Mouse (Mus musculus) limb, embryonic 14.5 days (tissue): ENCODE measurements around the gene Gm8104. TPM values are rescaled to one million over a fixed set of nuclear protein-coding genes. Genes with fewer than 3 reads are reported as not detected.
"Not testable (repeated sequence)": the region's sequence is repeated elsewhere in the genome, so short reads cannot be mapped to it uniquely, and the experiment has no call there.

Experiments
- ATAC-seq: fragments of 200-750 bp; cut with Nextera tagmentation; 2 replicates; pipeline ENCODE4 v1.8.0; 2017; ENCODE audit warnings: low read depth, moderate number of reproducible peaks, moderate TSS enrichment; ENCODE audit not compliant: low FRiP score
- DNase-seq: peaks from one replicate; pipeline ENCODE4 v3.0.0-alpha.2; 2015; ENCODE audit warnings: low spot score
- H3K27ac ChIP-seq: fragments of 300-500 bp; sonication (generic); replicated peaks from 2 replicates; pipeline ENCODE4 v1.5.1; 2014; ENCODE audit warnings: low read depth, mild to moderate bottlenecking, low read length, moderate library complexity, mixed read lengths
- H3K27me3 ChIP-seq: fragments of 300-500 bp; sonication (generic); 2 replicates; pipeline ENCODE4 v1.6.1; 2014; ENCODE audit warnings: low read length, mixed read lengths; ENCODE audit not compliant: control insufficient read depth, insufficient read depth
- H3K36me3 ChIP-seq: fragments of 300-500 bp; sonication (generic); 2 replicates; pipeline ENCODE4 v1.6.1; 2014; ENCODE audit warnings: mild to moderate bottlenecking, low read length, moderate library complexity, mixed read lengths; ENCODE audit not compliant: control insufficient read depth, insufficient read depth
- H3K4me1 ChIP-seq: fragments of 300-500 bp; sonication (generic); 2 replicates; pipeline ENCODE4 v1.6.1; 2014; ENCODE audit warnings: antibody characterized with exemption, low read length, mixed read lengths; ENCODE audit not compliant: control insufficient read depth, insufficient read depth
- H3K4me2 ChIP-seq: fragments of 300-500 bp; sonication (generic); replicated peaks from 2 replicates; pipeline ENCODE4 v1.6.1; 2014; ENCODE audit warnings: low read depth, mild to moderate bottlenecking, low read length, moderate library complexity; ENCODE audit not compliant: severe bottlenecking
- H3K4me3 ChIP-seq: fragments of 300-500 bp; sonication (generic); replicated peaks from 2 replicates; pipeline ENCODE4 v1.5.1; 2014; ENCODE audit warnings: low read length
- H3K9ac ChIP-seq: fragments of 300-500 bp; sonication (generic); 2 replicates; pipeline ENCODE4 v1.6.1; 2014; ENCODE audit warnings: mild to moderate bottlenecking, low read depth, low read length, moderate library complexity; ENCODE audit not compliant: severe bottlenecking
- H3K9me3 ChIP-seq: fragments of 300-500 bp; sonication (generic); 2 replicates; pipeline ENCODE4 v1.6.1; 2016; ENCODE audit warnings: low read length; ENCODE audit not compliant: control insufficient read depth
- WGBS: fragments of 180-500 bp; shearing (Covaris S2); extraction: QIAGEN DNeasy Blood & Tissue Kit; methylation state at CpG from one replicate; pipeline ENCODE4 v1.1.7; 2014; 5-methylcytosine and 5-hydroxymethylcytosine counted together
- polyA plus RNA-seq, 2 experiments: library from polyadenylated mRNA; depleted of rRNA in 1 of 2; stranded (reverse) in 1 of 2; unstranded in 1 of 2; fragments of >200 nt; fragmentation: Nextera tagmentation in 1 of 2; extraction: Ambion mirVana in 1 of 2; gene quantifications; 2 replicates each; pipeline versions ENCODE4 v1.2.1 to v1.2.3; 2012 to 2014

Gm8104 gene
- polyA plus RNA-seq (2012; rRNA removed) (not detected in 2 replicates), polyA plus RNA-seq (2014; fragmentation: Nextera tagmentation; extraction: Ambion mirVana) (not detected in 2 replicates)

GRCm38 (mm10) chr14:43100301-43100700 is at the start of gene Gm8104:
Gm8104 (plus strand) TSS chr14:43100601.
- H3K4me1 ChIP-seq, H3K27me3 ChIP-seq, H3K9me3 ChIP-seq, H3K4me2 ChIP-seq, H3K9ac ChIP-seq, DNase-seq, H3K4me3 ChIP-seq, ATAC-seq, H3K36me3 ChIP-seq, H3K27ac ChIP-seq: not testable (repeated sequence)
- WGBS: 75% methylated on average over 3 of the region's 3 CpGs

DNA sequence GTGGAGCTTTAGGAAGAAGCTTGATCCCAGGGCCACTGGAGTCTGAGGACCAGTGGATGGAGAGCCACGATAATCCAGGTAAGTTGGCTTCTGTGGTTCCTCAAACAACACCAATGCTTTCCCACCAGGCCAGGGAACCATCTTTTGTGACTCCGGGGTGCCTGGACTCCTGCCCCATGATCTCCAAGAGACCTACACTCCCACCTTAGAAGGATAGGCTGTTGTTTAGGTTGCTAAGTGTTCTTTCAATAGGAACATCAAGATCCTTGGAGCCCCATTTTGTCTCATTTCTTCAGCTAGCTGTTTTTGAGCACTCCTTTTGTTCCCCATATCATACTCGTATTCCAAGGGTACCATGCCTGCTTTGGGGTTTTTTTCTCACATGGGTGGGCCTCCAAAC is 42.3 kb upstream of the Gm8104 start:
- WGBS: 82% methylated on average over 3 of the region's 3 CpGs
- not testable (repeated sequence) for H3K4me1 ChIP-seq, H3K4me3 ChIP-seq, DNase-seq, H3K4me2 ChIP-seq, ATAC-seq, H3K27me3 ChIP-seq, H3K27ac ChIP-seq, H3K9me3 ChIP-seq, H3K36me3 ChIP-seq, H3K9ac ChIP-seq

- H3K9ac ChIP-seq, ATAC-seq, H3K27ac ChIP-seq, DNase-seq, H3K4me1 ChIP-seq, H3K27me3 ChIP-seq, H3K4me3 ChIP-seq, H3K4me2 ChIP-seq, H3K36me3 ChIP-seq, H3K9me3 ChIP-seq: not testable (repeated sequence)
- WGBS: 70% methylated on average over 4 of the region's 4 CpGs
These were observed 40.2 kb upstream of the Gm8104 start for GRCm38 (mm10) chr14:43060179-43060578.

GRCm38 (mm10) chr14:43076543-43076942 is 23.9 kb upstream of the Gm8104 start, which contains the start of gene Gm8094:
Gm8094 (minus strand) TSS chr14:43076643.
- H3K4me2 ChIP-seq, H3K36me3 ChIP-seq, DNase-seq, H3K27me3 ChIP-seq, H3K4me1 ChIP-seq, H3K9me3 ChIP-seq, H3K27ac ChIP-seq, ATAC-seq, H3K9ac ChIP-seq, H3K4me3 ChIP-seq: not testable (repeated sequence)
- WGBS: 89% methylated on average over 2 of the region's 2 CpGs

- DNase-seq, H3K4me2 ChIP-seq, H3K9ac ChIP-seq, H3K4me1 ChIP-seq, H3K9me3 ChIP-seq, H3K27me3 ChIP-seq, ATAC-seq, H3K4me3 ChIP-seq, H3K36me3 ChIP-seq, H3K27ac ChIP-seq: not testable (repeated sequence)
- 86% methylated on average over 1 of the region's 1 CpGs for WGBS
These were observed 15.3 kb upstream of the Gm8104 start for GRCm38 (mm10) chr14:43084936-43085730.

GRCm38 (mm10) chr14:43089103-43089919 is 11.1 kb upstream of the Gm8104 start:
- H3K4me1 ChIP-seq, H3K36me3 ChIP-seq, H3K27ac ChIP-seq, H3K9ac ChIP-seq, H3K4me3 ChIP-seq, DNase-seq, ATAC-seq, H3K4me2 ChIP-seq, H3K9me3 ChIP-seq, H3K27me3 ChIP-seq: not testable (repeated sequence)
- 48% methylated on average over 1 of the region's 14 CpGs for WGBS

- not testable (repeated sequence) for H3K9me3 ChIP-seq, H3K27ac ChIP-seq, H3K4me2 ChIP-seq, H3K27me3 ChIP-seq, ATAC-seq, H3K4me3 ChIP-seq, DNase-seq, H3K36me3 ChIP-seq, H3K9ac ChIP-seq, H3K4me1 ChIP-seq
- 77% methylated on average over 1 of the region's 3 CpGs for WGBS
These were observed 19.3 kb downstream of the Gm8104 start for GRCm38 (mm10) chr14:43119673-43120072.

DNA sequence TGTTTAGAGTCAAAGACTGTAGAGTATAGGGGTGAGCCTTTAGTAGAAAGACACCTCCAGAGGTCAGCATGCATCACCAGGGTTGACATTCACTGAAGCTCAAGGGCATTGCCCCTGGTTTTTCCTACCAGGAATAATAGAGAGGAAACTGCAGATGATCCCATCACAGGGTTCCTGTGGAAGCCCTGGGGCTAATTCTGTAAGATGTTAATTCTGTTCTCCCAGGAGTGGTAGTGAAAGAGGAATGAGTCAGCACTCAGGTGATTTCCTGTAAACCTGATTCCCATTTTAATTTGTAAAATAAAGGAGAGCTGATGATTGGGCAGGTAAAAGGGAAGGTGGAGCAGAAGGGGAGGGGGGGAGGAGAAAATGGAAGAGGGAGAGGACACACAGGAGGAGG is 25.9 kb downstream of the Gm8104 start:
- ATAC-seq, H3K4me2 ChIP-seq, DNase-seq, H3K36me3 ChIP-seq, H3K4me1 ChIP-seq, H3K9ac ChIP-seq, H3K27ac ChIP-seq, H3K9me3 ChIP-seq, H3K27me3 ChIP-seq, H3K4me3 ChIP-seq: not testable (repeated sequence)
